Mouse (Mus musculus) thymus, postnatal 25 days (tissue): Measurements from ENCODE around the gene Rara.
"Not testable (repeated sequence)": the region's sequence is repeated elsewhere in the genome, so short reads cannot be mapped to it uniquely, and the experiment has no call there.

ENCODE experiments used
- DNase-seq: peaks from one replicate; pipeline ENCODE4 v3.0.0; 2022

The Rara gene

GRCm38 (mm10) chr11:98927438-98928076, at the start of gene Rara:
Rara (plus strand) TSS chr11:98927818.
- no peak for DNase-seq

- DNase-seq = no peak
Measured at GRCm38 (mm10) chr11:98887703-98888102, 39.9 kb upstream of the Rara start.

GRCm38 (mm10) chr11:98889077-98889476, 38.5 kb upstream of the Rara start:
- no peak for DNase-seq

- DNase-seq = no peak
Measured at GRCm38 (mm10) chr11:98889977-98890376, 37.6 kb upstream of the Rara start.

DNA sequence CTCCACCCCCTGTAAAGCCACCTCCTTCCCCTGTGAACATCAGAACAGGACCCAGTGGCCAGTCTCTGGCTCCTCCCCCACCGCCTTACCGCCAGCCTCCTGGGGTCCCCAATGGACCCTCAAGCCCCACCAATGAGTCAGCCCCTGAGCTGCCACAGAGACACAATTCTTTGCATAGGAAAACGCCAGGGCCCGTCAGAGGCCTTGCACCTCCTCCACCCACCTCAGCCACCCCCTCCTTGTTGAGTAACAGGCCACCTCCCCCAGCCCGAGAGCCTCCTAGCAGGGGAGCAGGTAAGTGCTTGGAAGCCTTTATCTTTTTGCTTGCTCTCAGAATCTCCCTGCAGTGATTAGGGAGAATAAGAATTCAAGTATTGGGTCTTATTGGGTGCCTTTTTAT, 35.2 kb upstream of the Rara start:
- DNase-seq = no peak

DNA sequence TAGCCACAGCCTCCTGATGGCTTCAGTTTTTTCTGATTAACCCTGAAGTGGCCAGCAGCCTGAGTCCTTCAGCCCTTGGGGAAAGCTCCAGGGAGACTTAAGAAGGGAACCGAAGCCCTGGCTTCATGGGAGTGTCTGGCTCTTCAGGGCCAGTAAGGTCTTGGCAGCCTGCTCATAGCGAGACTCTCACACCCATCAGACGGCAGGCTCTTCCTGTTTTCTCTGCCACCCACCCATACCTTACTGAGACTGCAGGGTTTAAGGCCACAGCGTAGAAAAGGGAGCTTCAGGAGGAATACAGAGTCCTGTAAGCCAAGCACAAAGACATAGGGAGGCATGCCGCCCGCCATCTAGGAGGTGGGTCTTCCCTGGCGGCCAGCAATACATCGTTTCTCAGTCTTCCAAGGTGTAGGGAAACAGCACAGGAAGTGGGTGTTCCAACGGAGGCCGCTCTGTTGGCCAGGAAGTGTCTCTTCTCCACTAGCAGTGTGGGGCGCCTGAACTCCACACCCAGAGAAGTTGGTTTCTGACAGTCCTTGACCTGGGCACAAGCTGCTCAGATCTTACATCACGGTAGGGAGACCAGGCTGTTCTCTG, 27.0 kb upstream of the Rara start:
- peak; percentile 55 for DNase-seq

- no peak for DNase-seq
Measured at GRCm38 (mm10) chr11:98902621-98903245, 24.9 kb upstream of the Rara start.

DNA sequence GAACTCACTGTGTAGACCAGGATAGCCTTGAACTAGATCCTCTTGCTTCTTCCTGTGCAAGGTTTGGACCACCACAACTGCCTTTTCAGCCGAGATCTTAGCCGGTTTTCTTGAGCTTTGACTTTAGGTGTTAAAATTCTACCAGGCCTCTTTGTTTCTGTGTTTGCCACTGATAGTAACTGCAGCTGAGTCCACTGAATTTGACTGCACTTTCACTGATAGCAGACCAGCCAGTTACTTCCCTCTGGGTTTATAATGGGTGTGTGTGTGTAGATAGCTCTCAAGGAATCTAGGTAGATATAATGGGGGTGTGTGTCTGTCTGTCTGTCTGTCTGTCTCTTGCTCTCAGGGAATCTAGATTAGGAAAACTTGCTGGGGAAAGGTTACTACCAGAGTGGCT, 23.0 kb upstream of the Rara start:
- no peak for DNase-seq

DNA sequence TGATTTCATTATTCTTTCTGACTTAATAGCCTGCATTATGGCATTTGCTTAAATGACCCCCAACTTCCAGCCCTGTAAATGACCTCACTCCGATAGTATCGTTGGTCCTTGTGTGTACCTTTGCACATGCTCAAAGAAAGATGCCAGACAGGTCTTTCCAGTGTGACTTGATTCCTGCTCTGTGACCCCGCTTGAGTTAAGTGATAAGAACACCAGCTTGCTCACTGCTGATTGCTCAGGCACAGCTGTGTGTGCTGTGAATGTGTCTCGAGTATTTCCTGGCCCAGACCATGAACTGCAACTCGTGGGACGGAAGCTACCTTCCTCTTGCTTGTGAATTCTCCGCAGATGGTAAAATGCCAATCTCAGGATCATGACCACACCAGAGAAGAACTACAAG, 22.6 kb upstream of the Rara start:
- no peak for DNase-seq

GRCm38 (mm10) chr11:98905583-98905982, 22.0 kb upstream of the Rara start:
- no peak for DNase-seq

DNA sequence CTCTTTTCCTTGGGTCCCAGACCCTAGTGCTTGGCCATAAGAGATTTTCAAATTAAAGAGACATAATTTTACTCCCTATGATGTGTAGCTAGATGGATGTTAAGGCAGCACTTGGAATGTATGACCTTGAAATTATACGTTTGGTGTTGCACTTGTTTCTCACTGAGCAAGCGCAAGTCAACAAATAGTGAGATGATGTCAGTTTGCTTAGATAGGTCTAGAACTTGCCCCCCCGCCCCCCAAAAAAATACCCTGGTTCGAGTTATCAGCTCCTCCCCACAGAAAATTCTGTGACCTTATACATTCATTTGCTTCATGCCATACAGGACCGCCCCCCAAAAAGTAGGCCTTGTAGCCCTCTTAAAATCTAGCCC, 20.6 kb upstream of the Rara start:
- no peak for DNase-seq

DNA sequence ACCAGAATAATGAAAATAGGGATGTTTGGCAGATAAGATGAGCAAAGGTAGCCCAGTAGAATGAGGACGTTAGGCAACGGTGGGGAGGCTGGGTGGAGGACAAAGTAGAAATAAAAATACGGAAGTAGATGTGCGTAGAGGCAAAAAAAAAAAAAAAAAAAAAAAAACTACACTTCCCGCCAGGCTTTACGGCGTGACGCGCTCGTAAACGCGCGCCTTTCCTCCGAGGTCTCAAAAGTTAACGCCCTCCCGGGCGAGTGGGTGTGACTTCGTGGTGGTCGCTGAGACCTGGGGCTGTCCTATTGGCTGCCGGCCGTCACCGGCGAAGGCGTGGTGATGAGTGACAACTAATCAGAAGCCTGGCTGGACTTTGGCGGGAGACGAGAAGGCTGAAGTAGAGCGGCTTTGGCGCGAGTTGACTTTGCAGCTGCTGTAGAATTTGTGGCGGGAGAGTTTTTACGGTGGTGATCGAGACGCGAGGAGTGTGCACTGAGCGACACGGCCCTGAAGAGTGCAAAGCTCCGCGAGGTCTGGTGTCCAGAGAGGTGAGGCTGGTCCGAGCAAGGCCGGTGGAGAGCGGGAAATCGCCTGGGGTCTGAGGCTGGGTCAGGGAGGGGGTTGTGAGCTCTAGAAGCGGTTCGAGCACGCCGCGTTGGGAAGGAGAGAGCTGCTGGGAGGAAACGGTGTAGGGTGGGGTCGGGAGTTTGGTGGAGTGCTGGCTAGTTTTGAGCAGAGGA, 20.0 kb upstream of the Rara start, which contains the start of gene Cdc6:
TSS of gene Cdc6 (plus strand) at position 365 of the 737 bp plus-strand sequence.
- DNase-seq = peak; percentile 96

DNA sequence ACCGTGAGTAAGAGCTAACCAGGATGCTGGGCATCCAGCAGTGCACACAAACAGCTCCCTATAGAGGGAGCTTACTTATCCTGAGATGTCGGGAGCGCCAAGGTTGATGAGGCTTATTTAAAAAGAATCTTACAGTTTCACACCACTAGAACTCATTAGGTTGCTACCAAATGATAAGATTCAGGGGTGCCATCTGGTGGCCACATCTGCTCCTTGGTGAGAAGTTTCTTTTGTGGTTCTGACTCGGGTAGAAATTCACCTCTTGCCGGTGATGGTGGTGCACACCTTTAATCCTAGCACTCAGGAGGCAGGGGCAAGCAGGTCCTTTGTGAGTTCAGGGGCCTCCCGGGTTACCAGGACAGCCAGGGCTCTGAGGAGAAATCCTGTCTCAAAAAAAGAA, 18.0 kb upstream of the Rara start:
- peak; percentile 85 for DNase-seq

- no peak for DNase-seq
Measured at GRCm38 (mm10) chr11:98910415-98910814, 17.2 kb upstream of the Rara start.

- DNase-seq = no peak
Measured at GRCm38 (mm10) chr11:98911498-98911897, 16.1 kb upstream of the Rara start.

DNA sequence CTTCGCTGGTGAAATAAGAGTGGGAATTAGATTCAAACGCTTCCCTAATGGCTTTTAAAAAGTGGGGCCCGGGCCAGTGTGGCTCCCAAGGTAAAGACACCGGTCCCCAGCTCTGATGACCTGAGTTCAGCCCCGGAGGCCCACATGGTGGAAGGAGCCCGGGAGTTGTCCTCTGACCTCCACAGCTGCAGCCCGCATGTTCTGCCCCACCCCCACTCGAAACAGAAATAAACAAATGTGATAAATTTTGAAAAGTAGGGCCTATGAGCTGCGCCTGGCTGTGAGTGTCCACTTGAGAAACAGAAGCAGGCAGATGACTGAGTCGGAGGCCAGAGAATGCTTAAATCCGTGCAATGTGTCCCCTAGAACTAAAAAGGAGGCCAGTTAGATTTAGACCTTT, 13.4 kb upstream of the Rara start:
- no peak for DNase-seq

DNA sequence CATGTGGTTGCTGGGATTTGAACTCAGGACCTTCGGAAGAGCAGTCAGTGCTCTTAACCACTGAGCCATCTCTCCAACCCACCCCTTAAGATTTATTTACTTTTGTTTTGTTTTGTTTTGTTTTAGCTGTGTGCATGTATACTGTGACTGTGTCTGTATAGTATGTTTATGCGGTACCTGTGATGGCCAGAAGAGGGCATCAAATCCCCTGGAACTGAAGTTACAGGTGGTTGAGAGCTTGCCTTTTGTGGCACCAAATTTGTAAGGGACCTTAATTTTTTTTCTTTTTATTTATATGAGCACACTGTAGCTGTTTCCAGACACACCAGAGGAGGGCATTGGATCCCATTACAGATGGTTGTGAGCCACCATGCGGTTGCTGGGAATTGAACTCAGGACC, 11.2 kb upstream of the Rara start:
- peak; percentile 53 for DNase-seq

- no peak for DNase-seq
Measured at GRCm38 (mm10) chr11:98917428-98918005, 10.1 kb upstream of the Rara start.

DNA sequence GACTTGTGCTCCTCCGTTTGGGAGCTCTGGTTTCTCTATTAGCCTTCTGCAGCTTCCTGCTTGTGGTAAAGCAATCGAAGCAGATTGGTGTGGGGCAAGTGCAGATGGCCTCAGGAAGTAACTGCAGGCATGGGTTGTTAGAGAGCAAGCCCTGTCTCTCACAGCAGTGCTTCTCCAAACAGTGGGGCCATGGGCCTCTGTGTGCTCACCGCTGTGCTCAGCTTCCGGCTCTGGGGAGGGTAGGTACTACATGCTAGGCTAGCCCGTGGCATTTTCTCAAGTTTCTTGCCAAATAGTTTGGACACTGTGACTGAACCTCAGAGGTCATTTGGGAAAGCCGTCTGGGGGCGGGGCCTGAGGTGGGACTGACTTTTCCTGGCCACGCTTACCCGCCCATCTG, 9.4 kb upstream of the Rara start:
- no peak for DNase-seq

DNA sequence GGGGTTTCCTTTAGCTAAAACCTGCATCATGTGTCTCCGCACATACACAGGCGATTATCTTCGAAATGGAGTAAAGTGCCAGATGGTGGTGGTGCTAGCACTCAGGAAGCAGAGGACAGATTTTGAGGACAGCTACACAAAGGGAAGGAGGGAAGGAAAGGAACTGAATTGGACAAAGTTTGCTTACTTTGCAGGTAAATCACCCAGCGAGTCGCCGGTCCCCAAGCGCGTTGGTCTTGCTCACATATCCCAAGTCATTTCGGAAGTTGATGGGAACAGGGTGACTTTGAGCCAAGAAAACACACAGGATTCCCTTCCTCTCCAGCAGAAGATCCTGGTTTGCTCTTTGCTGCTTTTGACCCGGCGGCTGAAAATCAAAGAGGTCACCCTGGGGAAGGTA, 8.6 kb upstream of the Rara start:
- no peak for DNase-seq

- not testable (repeated sequence) for DNase-seq
Measured at GRCm38 (mm10) chr11:98921813-98922212, 5.8 kb upstream of the Rara start.

GRCm38 (mm10) chr11:98922307-98922706, 5.3 kb upstream of the Rara start:
- peak; percentile 74 for DNase-seq
